Mouse (Mus musculus) lung, postnatal 0 days (tissue): ENCODE measurements around the gene Mrm3. TPM values are rescaled to one million over a fixed set of nuclear protein-coding genes. Genes with fewer than 3 reads are reported as not detected.

Source experiments
- ATAC-seq: fragments of 200-750 bp; cut with Nextera tagmentation; 2 replicates; pipeline ENCODE4 v1.8.0; 2017; ENCODE audit warnings: moderate library complexity
- DNase-seq: peaks from one replicate; pipeline ENCODE4 v3.0.0-alpha.2; 2016; ENCODE audit warnings: low spot score
- H3K27ac ChIP-seq: fragments of 300-500 bp; sonication (generic); 2 replicates; pipeline ENCODE4 v1.5.1; 2014; ENCODE audit warnings: antibody characterized with exemption, mild to moderate bottlenecking, low read length, mixed read lengths
- H3K27me3 ChIP-seq: fragments of 300-500 bp; sonication (generic); replicated peaks from 2 replicates; pipeline ENCODE4 v1.6.1; 2014; ENCODE audit warnings: low read length, mixed read lengths; ENCODE audit not compliant: insufficient read depth
- H3K36me3 ChIP-seq: fragments of 300-500 bp; sonication (generic); 2 replicates; pipeline ENCODE4 v1.6.1; 2014; ENCODE audit warnings: low read length, mixed read lengths; ENCODE audit not compliant: insufficient read depth
- H3K4me1 ChIP-seq: fragments of 300-500 bp; sonication (generic); 2 replicates; pipeline ENCODE4 v1.6.1; 2014; ENCODE audit warnings: antibody characterized with exemption, low read depth, low read length, mixed read lengths; ENCODE audit not compliant: insufficient read depth
- H3K4me2 ChIP-seq: fragments of 300-500 bp; sonication (generic); replicated peaks from 2 replicates; pipeline ENCODE4 v1.6.1; 2014; ENCODE audit warnings: low read depth, mild to moderate bottlenecking, low read length, moderate library complexity, mixed read lengths
- H3K4me3 ChIP-seq: fragments of 300-500 bp; sonication (generic); 2 replicates; pipeline ENCODE4 v1.5.1; 2014; ENCODE audit warnings: low read depth, low read length
- H3K9ac ChIP-seq: fragments of 300-500 bp; sonication (generic); replicated peaks from 2 replicates; pipeline ENCODE4 v1.6.1; 2014; ENCODE audit warnings: low read depth, mild to moderate bottlenecking
- H3K9me3 ChIP-seq: fragments of 300-500 bp; sonication (generic); 2 replicates; pipeline ENCODE4 v1.6.1; 2016; ENCODE audit warnings: low read length, mixed read lengths
- CTCF ChIP-seq: IDR thresholded peaks from 2 replicates; pipeline ENCODE4 v1.5.1; 2016; ENCODE audit warnings: antibody characterized with exemption, mild to moderate bottlenecking
- EP300 ChIP-seq: IDR thresholded peaks from 2 replicates; pipeline ENCODE4 v1.6.1; 2016; ENCODE audit warnings: antibody characterized with exemption, mild to moderate bottlenecking, control low read depth
- WGBS: fragments of 180-500 bp; shearing (Covaris S2); extraction: QIAGEN DNeasy Blood & Tissue Kit; methylation state at CpG from one replicate; pipeline ENCODE4 v1.1.7; 2014; 5-methylcytosine and 5-hydroxymethylcytosine counted together
- polyA plus RNA-seq: library from polyadenylated mRNA; unstranded; fragments of >200 nt; fragmentation: Nextera tagmentation; extraction: Ambion mirVana; gene quantifications from 2 replicates; pipeline ENCODE4 v1.2.1, GENCODE M21; 2015

The Mrm3 gene
- polyA plus RNA-seq, 1 experiment from 2014 or later, result 7.7 TPM

- WGBS, result 69% methylated on average over 6 of the region's 6 CpGs
- no peak for TF ChIP-seq EP300
- peak; percentile 5; the same call in 1 of the 2 replicates for TF ChIP-seq CTCF
- H3K27ac ChIP-seq, result no peak overlapping the region
Observed at GRCm38 (mm10) chr11:76283841-76284240, 40.3 kb downstream of the Mrm3 start.

GRCm38 (mm10) chr11:76285431-76286075 lies 42.0 kb downstream of the Mrm3 start:
- Histone ChIP-seq H3K9ac (no peak overlapping the region), H3K9me3 (no peaks in the 10 kb centered on the region), H3K27ac (no peak overlapping the region), H3K4me3 (no peak overlapping the region), H3K4me1 (no peaks in the 10 kb centered on the region), H3K27me3 (no peaks in the 10 kb centered on the region), H3K4me2 (no peak overlapping the region), H3K36me3 (no peaks in the 10 kb centered on the region)
- 47% methylated on average over 7 of the region's 7 CpGs for WGBS
- DNase-seq (peak; percentile 40), ATAC-seq (no peak)
- TF ChIP-seq CTCF (no peak), EP300 (no peak)

More at GRCm38 (mm10) chr11:76283841-76284240, 40.3 kb downstream of the Mrm3 start:
- Histone ChIP-seq H3K4me1 (no peaks in the 10 kb centered on the region), H3K36me3 (no peaks in the 10 kb centered on the region), H3K9ac (no peak overlapping the region), H3K9me3 (no peaks in the 10 kb centered on the region), H3K4me3 (no peak overlapping the region), H3K4me2 (no peak overlapping the region), H3K27me3 (no peaks in the 10 kb centered on the region)
- DNase-seq (no peak), ATAC-seq (0 out of 2 replicates have a peak, but pooled peaks have one; percentile 25)

- TF ChIP-seq EP300, result no peak
- TF ChIP-seq CTCF, result no peak
- peak; percentile 64 for ATAC-seq
- H3K36me3 ChIP-seq, result no peaks in the 10 kb centered on the region
- H3K9me3 ChIP-seq, result no peaks in the 10 kb centered on the region
- no peak overlapping the region for H3K4me3 ChIP-seq
- H3K27me3 ChIP-seq, result no peaks in the 10 kb centered on the region
- 38% methylated on average over 10 of the region's 10 CpGs for WGBS
- no peak overlapping the region for H3K9ac ChIP-seq
- no peaks in the 10 kb centered on the region for H3K4me1 ChIP-seq
- DNase-seq, result peak; percentile 58
- H3K27ac ChIP-seq, result no peak overlapping the region
- no peak overlapping the region for H3K4me2 ChIP-seq
Observed at GRCm38 (mm10) chr11:76286534-76287126, 43.1 kb downstream of the Mrm3 start.

- Histone ChIP-seq H3K4me1 (no peaks in the 10 kb centered on the region; the same call in 1 of the 2 replicates), H3K4me3 (no peak overlapping the region), H3K27ac (no peak overlapping the region), H3K9ac (no peak overlapping the region), H3K36me3 (no peaks in the 10 kb centered on the region), H3K27me3 (no peaks in the 10 kb centered on the region), H3K4me2 (no peak overlapping the region), H3K9me3 (no peaks in the 10 kb centered on the region)
- ATAC-seq, result no peak
- WGBS, result 48% methylated on average over 10 of the region's 10 CpGs
- DNase-seq, result no peak
- no peak for TF ChIP-seq CTCF
- TF ChIP-seq EP300, result no peak
Observed at GRCm38 (mm10) chr11:76287301-76287700, 43.8 kb downstream of the Mrm3 start.

- no peak for TF ChIP-seq CTCF
- TF ChIP-seq EP300, result no peak
- ATAC-seq (no peak), DNase-seq (no peak)
- Histone ChIP-seq H3K9me3 (no peaks in the 10 kb centered on the region), H3K36me3 (no peaks in the 10 kb centered on the region), H3K4me2 (no peak overlapping the region), H3K4me1 (peaks cover 8% of the 10 kb centered on the region; the same call in 1 of the 2 replicates), H3K27me3 (no peaks in the 10 kb centered on the region), H3K4me3 (no peak overlapping the region), H3K27ac (no peak overlapping the region), H3K9ac (no peak overlapping the region)
- 83% methylated on average over 6 of the region's 6 CpGs for WGBS
Observed at GRCm38 (mm10) chr11:76288645-76289044, 45.1 kb downstream of the Mrm3 start.

- ATAC-seq, result no peak
- Histone ChIP-seq H3K4me1 (peaks cover 8% of the 10 kb centered on the region; the same call in 1 of the 2 replicates), H3K36me3 (no peaks in the 10 kb centered on the region), H3K4me3 (no peak overlapping the region), H3K27ac (no peak overlapping the region), H3K27me3 (no peaks in the 10 kb centered on the region), H3K9ac (no peak overlapping the region), H3K9me3 (no peaks in the 10 kb centered on the region), H3K4me2 (no peak overlapping the region)
- no peak for TF ChIP-seq EP300
- TF ChIP-seq CTCF, result no peak
- DNase-seq, result no peak
- WGBS, result 44% methylated on average over 11 of the region's 11 CpGs
Observed at GRCm38 (mm10) chr11:76290367-76290766, 46.9 kb downstream of the Mrm3 start.
